Mouse (Mus musculus) right cerebral cortex, postnatal 4 days (tissue): ENCODE measurements around the gene Nbea.

Experiments used
- DNase-seq: peaks from one replicate; pipeline ENCODE4 v3.0.0-alpha.2; 2022

Nbea gene

DNA sequence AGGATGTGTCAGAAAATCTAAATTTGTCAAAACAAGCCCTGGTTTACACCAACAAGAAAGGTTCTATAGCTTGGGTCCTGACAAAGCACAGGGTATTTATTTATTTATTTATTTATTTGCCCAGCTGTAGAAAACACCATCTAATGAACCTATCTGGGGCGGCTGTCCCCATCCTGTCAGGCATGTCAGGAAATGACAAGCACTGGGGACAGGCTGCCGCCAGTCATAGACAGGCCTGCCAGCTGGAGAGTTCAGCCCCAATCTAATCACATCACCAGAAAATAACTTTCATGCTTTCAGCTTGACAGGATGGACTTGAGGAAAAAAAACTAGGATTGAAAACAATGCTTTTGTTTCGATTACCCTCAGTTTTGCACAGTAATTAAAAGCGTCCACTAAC lies 440.8 kb downstream of the Nbea start:
- no peak for DNase-seq

DNA sequence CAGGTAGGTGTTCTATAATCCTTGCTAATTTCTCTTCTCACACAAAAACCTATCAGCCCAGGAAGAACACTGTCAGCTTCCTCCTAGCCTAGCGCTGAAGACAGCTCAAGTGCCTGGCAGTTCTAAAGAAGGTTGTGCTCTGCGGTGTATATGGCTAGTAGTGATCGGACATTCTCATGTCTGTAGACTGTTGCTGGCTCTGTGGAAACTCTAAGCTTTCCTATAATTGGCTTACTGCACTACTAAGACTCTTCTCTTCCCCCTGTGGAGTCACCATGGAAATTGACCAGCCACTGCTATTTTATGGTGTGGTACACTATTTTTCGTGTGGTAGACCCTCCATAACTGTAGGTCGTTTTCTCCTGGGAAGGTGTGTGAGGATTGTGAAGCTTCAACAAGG lies 441.3 kb downstream of the Nbea start:
- DNase-seq, result no peak

DNA sequence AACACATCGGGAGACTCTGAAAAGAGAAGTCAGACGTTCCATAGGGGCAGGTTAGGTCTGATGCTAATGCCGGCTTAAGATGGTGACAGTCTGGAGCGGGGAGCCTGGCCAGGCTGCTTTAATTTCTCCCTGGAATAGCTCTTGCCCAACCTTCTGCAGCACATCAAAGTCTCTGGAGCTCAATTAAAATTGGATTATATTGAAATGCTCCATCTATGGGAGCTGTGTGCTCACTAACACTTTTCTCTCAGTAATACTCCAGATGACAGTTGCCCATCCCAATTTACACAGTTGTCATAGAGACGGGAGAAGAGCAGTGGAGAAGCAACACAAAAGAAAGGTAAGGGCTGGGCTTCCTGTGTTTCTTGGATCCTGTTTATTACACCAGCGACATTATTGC lies 442.1 kb downstream of the Nbea start:
- DNase-seq, result no peak

DNA sequence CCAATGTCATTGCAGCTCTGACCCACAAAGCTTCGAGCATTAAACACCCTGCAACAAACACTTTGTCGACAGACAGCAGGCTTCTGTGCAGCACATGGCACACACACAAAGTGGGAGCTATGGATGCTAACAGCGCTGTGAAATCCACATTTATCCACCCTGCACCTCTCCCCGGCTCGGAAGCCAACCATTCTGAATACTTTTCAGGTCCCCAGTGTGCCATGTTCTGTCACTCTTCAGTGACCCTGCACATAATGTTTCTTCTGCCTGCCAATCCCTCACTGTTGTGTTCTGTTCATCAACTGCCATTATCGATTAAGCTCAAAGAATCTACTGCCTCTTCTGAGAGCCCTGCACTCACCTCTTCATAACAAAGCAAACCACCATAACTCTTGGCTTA lies 449.8 kb downstream of the Nbea start:
- DNase-seq, result no peak

DNA sequence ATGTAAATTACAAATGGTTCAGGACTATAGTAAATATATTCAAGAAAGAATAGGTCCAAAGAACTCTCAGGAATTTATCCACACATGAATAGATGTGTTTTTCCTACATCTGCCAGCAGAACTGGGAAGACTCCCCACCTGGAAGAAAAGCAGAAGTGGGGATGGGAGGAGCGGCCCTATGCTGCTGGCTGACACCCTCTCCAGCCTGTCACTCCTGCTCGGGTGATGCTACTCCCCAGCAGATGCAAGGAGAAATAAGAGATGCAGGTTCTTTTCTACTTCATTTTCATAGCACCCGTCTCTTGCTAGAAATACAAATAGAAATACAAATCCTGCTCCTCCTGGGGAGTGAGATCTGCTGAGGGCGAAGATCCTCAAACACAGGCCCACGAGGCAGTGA lies 453.0 kb downstream of the Nbea start:
- no peak for DNase-seq

DNA sequence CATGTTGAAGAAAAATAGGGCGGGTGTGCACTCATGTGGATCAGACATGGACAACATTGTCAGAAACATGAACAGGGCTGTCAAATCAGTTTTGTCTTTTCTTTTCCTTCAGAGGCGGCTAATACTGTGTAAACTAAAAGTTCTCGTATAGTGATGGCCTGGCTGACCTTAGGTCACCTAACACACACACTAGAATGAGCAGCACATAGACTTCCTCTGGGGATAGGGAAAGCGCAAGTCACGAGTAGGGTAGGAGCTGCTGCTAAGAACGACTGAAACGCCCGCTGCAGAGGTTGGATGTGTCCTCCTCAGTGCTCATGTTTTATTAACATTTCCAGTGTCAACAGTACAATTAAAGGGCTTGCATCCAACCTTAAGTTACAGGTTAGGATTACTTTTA lies 453.4 kb downstream of the Nbea start:
- DNase-seq, result no peak

DNA sequence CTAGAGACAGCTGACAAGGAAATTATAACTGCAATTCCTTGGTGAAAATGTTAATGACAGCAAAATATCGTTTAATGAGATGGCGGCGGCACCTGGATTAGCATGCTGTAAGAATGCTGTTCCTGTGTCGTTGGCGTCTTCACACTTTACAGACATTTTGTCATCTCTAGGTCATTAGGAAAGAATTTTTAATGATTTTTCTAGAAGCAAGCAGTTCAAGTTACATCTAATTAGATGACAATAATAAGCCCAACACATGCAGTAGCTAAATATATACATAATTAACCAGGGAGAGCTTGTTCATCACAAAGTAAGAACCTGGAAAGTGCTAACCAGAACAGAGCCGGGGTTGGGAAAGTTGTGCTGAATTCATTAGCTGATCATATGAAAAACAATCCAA lies 469.2 kb downstream of the Nbea start:
- no peak for DNase-seq

DNA sequence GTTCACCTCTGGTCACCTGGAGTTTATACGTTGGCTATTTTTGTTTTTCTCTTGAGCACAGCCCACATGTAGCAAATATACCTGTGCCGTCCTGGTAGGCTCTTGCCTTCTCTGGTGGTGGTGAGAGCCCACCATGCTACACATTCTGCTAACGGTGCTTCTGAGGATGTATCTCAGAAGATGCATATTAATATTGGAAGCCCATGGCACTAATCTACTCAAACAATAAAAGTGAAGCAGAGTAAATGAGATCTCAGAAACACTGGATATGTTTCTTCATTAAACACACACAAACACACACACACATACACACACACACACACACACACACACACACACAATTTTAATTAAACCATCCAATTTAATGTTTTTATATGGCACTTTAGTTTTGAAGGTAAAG lies 469.6 kb downstream of the Nbea start:
- DNase-seq, result no peak

DNA sequence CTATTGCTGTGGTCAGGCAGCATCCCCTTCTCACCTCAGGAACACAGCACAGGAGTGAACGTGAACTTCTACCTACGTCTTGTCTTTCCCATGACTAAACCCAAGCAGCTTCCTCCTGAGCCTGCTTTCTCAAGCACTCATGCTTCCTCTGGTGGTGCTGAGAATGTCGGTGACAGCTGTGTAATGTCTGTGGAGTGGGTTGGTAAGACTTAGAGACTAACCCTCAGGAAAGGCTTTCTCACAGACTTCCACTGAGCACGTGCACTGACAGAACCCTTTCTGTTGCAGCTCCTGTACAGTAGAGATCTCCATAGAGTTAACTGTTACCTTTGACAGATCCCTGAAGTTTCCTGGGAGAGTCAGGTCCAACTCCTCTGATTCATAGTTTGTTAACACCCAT lies 473.2 kb downstream of the Nbea start:
- DNase-seq, result no peak

DNA sequence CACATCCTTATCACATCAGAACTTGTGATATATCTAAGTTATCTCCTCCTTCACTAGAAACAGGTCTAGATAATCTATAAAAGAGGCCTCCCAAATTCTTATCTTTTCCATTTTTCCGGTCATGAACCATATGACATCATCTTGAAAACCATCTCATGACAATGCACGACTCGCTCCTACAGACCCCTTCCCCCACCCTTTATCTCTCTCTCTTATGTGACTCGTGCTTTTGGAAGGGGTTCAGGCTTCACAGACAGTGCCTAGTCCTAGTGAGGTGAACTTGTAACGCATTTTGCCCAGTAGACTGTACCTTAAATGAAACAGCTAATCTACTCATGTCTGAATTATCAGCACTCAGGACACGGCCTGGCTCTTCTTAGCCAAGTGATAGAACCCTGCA lies 481.9 kb downstream of the Nbea start:
- no peak for DNase-seq

DNA sequence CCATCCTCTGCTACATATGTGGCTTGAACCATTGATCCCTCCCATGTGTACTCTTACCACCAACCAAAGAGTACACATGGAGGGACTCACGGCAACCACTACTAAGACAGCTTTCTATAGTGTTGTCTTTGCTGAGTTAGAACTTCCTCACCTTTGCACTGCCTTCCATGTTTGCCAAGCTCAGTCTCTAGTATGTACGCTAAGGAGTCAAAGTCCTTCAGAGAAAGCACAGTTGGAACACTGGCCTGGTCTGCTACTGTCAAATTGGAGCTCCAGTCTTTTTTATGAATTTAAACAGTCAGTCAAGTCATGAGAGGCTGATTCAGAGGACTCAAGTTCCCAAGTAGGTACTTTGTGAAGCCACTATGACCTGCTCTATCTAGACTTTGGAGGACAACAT lies 486.3 kb downstream of the Nbea start:
- no peak for DNase-seq

DNA sequence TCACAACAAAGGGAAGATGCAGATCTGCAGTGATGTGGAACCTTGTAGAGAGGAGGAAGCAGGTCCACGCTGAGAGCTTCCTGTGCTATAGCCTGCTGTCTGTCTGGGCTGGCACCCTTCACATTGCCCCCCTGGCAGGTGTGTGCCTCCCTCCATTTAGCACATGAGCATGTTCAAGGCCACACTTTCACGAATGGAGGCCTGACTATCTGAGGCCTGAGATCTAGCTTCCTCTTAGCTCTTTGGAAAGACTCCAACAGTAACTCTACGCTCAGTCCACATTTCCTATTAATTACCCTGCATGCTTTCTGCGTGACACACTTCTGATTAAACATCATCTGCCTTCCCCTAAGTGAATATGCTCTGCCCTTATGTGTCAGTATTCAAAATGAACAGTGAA lies 490.4 kb downstream of the Nbea start:
- no peak for DNase-seq

DNA sequence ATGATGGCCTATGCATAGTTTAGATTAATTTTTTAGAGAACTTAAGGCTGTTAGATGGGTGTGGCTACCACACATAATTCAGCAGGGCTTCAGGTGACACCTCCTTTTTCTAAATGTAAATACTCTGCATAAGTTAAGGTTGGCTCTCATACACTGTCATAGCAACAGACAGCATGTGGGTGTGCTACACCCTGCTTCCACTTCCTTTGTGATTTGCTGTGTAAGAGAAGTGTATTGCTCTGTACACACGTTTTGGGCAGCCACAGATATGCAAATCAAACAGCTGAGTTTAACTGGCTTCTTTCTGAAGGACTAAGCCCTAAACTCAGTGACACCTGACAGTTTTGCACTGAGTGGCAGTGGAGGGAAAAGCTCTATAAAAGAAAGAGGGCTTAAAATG lies 495.4 kb downstream of the Nbea start:
- DNase-seq, result no peak

DNA sequence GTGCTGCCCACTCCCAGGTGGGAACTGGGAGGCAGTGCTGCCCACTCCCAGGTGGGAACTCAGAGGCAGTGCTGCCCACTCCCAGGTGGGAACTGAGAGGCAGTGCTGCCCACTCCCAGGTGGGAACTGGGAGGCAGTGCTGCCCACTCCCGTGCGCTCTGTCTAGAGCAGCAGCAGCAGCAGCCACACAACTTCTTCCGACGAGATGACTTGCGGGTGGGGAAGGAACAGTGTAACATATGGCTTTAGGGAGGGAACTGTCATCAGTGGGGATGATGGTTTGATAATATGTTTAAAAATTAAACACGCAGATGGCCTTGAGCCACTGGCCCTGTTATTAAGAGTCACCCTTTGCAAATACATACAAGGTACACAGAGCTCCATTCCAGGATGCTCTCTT lies 496.5 kb downstream of the Nbea start:
- no peak for DNase-seq

DNA sequence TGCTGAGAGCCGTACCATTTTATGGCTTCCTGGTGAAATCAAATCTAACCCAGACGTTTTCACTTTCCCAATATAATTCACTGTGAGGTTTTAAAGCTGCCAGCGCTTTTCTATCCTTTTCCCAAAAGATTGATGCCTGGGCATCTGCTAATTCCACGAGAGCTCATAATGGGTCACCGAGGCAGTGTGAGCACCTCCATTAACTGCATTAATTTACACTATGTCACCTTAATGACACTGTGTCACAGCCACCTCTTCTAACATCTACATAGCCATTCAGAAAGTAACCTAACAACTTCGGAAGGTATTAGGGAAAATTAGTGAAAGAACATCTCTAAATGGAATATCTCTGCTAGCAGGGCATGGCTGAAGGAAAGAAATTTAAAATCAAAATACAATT lies 497.9 kb downstream of the Nbea start:
- DNase-seq, result no peak

DNA sequence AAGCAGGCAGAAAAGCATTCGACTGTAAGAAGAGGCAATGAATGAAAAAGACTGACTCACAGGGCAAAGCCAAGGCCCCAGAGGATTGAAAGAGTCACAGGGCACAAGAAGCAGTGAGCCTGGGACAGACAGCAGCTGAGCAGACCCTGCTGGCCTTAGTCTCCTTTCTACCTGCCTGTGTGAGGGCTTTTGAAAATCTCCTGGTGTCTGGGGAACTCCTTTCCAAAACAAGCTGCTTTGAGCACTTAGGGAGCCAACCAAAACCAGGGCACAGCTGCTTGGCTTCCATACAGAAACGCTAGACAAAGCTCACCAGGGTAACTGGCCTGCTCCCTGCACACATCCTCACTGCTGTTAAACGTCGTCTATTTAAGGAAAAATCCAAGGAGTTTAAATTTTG lies 498.6 kb downstream of the Nbea start:
- no peak for DNase-seq

DNA sequence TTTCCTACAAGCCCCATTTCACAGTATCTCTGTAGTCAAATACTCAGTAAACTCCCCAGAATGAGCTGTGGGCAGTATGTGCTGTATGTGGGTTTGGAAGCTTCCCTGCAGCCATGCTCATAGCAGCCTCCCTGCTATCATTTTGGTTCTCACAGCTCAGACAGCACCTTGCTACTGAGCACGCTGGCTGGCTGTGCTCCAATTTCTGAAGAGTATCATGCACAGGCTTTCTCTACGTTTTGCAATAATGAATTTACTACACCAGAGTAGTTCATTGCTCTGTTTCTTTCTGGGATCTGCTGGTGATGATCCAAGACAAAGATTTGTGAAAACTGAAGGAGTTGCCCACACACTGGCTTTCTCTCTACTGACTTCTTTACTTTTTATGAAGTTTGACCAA lies 505.8 kb downstream of the Nbea start:
- DNase-seq, result no peak

DNA sequence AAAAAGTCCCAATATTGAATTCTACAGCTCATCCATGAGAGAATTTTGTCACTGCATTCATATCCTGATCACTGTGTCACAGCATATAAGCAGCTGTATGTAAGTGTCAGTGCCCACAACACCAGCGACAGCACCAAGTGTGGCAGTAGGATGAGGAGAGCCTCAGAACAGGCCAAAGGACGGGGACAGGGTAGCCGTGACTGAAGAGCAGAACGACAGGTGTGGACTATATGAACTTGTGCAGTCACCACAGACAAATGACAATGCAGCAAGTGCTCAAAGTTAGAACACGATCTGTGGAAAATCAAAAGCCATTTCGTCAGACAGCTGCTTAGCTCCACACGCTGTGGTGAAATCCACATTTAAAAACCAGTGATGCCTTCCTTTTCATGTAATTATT lies 509.3 kb downstream of the Nbea start:
- DNase-seq, result no peak

DNA sequence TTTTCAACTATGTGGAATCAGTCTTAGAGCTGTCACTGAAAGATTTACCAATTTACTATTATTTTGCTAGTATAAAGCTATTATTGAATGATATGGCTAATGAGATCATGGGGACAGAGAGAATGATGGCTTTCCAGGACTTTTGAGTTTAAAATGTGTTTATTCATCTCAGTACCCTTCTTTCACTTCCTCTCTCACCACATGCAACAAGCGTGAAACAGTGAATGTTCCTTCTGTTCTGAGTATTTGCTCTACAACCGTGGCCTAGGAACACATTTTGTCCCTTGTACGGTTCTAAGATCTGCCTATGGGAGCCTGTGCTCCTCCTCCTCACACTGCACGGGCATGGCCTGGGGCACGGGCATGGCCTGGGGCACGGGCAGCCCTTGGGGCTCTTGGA lies 516.5 kb downstream of the Nbea start:
- no peak for DNase-seq

DNA sequence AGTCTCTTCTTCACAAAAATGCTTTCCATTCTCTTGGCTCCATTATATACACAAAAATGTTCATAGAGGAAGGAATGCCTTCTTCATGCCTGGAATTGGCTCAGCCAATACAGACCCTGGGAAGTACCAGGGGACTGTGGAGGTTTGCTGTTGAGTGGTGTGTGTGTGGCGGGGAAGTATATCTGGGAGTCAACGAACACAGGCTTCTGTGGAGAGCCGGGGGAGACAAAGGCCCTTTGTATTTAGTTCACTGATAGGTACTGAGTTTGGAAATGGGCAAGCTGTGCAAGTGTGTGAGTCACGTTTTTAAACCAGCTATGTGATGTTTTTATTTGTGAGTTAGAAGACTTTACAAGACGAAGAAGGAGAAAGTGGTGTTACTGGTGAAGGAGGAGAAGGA lies 517.6 kb downstream of the Nbea start:
- DNase-seq, result no peak

DNA sequence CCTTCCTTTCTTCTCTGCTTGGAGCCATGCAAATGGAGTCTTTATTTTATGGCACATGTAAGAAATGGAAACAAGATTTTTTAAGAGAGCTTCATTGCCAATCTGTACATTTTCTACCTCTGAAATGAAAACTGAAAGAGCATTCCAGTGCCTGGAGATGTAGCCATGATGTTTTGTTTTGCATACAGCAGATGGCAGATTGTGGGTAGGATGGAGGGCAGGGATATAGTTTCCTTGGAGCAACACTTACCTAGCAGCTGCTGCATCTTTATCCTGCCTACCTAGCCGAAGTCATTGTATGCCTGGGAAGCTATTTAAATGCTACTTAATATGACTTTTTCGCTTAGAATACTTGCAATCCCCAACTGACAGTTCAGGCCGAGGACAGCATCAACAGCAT lies 518.8 kb downstream of the Nbea start:
- no peak for DNase-seq

DNA sequence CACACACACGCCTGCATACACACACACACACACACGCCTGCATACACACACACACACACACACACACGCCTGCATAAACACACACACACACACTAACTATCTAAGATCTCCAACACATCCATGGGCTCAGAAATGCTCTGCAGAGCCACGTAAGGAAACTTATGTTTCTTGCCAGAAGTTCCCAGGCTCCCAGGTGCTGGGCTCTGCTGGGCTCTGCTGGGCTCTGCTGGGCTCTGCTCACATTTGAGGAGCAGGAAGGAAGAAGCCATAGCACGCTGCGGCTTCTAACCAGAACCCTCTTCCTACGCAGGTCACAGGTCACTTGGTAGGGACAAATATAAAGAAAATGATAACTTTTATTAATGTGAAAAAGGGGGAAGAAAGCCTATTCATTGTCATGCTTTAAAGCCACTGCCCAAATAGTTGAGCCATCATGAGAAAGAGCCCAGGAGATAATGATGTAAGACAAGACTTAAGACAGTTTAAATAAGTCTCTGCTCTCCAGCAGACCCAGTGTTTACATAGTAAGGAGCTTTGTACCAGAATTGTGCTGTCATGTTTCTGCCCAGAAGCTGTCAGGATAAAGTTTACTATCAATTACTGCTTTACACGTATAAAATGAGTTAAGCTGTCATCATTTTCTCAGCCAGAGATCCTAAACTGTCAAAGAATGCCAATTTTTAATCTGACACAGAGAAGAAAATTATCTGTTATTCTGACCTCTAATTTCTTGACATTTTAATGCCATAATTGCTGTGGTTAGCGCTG lies 521.6 kb downstream of the Nbea start:
- no peak for DNase-seq

DNA sequence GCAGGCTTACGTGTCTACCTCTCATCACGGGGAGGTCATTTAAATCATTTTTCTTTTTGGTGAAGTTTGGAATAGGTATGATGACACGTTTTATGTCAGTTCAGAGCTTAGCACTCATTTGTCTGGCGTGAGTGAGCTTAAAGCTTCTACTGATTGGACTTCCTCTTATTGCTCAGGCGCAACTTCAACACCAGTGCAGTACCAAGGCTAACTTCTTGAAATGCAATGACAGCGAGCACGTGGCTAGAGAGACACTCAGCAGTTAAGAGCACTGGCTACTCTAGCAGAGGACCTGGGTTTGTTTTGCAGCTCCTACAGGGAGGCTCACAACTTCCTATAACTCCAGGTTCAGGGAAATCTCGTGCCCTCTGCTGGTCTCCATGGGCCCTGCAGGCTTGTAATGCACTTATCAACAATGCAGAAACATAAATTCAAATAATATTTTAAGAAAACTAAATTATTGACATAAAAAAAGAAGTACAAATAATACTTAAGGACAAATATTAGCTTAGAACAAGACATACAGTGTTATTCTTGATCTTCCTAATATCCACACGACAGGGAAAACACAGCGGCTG lies 523.2 kb downstream of the Nbea start:
- no peak for DNase-seq

DNA sequence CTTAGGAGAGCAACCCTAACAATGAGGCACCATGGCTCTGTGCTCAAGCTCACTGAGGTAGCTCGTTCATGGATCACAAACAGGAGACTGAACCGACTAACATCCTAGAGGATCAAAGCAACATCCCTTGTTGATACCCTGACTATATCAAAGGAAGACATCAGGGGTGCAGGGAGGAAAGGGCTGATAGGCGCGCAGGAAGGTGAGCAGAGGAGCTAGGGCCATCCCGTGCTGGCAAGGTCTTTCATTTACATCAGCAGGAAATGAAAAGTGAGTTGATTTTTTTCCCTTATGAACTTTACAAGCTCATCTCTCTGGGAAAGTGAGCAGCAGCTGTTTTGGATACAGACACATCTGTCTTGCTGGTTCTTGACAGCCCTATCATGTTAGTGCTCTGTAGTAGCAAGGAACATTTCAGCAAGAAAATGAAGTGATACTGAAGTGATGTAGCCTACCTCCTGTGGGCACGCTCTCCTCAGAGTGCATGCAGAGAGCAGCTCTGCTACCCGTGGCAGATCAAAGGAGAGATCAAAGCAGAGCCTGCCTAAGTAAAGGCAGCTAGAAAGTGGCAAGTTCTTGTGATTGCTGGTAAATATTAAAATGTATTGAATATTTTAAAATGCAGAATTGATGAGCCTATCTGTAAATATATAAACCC lies 523.8 kb downstream of the Nbea start:
- DNase-seq, result no peak

DNA sequence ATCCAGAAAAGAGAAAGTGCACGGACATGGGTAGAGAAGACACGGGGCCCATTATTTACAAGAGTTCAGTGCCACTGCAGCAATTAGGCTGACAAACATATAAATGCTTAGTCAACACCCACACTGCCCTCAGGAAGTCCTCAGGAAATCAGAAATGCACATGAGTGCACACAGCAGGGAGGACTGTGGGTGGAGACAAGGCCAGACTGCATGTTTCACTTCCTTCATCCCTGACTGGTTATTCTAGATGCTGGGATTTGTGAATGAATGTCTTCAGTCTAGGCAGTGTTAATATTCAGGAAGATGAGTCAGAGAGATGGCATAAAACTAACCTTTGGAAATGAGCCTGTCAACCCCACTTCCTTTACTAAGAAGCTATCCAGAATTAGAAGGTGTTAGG lies 531.2 kb downstream of the Nbea start:
- no peak for DNase-seq
